Mouse (Mus musculus) ES-Bruce4 (cell line): ENCODE results near the gene Garem2.

Experiments used
- CTCF ChIP-seq: IDR thresholded peaks from one replicate; pipeline ENCODE4 v1.8.1; 2011; ENCODE audit warnings: low read depth, low read length
- EP300 ChIP-seq: IDR thresholded peaks from 2 replicates; pipeline ENCODE4 v1.6.1; 2011; ENCODE audit warnings: low read depth, low read length; ENCODE audit not compliant: insufficient read depth
- POLR2A ChIP-seq: IDR thresholded peaks from one replicate; pipeline ENCODE4 v1.8.1; 2011; ENCODE audit warnings: low read length; ENCODE audit not compliant: insufficient read depth

GRCm38 (mm10) chr5:30162339-30162738, 57.4 kb downstream of the Garem2 start:
- TF ChIP-seq CTCF (no peak), EP300 (no peak), POLR2A (no peak)
